Mouse (Mus musculus): Measurements from ENCODE around the gene Foxa3. TPM values are rescaled to one million over a fixed set of nuclear protein-coding genes. Genes with fewer than 3 reads are reported as not detected.
"Not testable (repeated sequence)": the region's sequence is repeated elsewhere in the genome, so short reads cannot be mapped to it uniquely, and the experiment has no call there.

Foxa3 gene
- not detected for total RNA-seq (2021)
- long read RNA-seq, experiment 1 = 0 reads
- long read RNA-seq, experiment 2 = 0 reads

DNA sequence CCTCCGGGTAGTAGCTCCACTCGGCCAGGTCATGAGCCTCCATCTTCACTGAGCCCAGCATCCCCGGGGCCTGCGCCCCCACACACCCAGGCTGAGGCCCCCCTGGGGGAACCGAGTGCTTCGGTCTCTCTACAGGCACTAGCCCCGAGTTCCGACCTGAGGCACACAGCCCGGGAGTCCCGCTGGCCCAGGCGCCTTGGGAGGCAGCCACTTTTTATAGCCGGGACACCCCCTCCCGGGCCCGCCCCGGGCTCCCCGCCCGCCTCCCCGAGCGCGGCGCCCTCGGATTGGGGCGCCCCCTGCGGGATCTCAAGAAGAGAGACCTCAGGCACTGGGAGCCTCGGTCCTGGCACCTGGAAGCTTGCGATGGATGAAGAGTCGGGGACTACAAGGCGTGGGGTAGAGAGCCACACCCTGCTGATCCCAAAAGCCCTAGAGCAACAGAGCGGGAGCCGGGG is at the start of gene Foxa3:
Gene Foxa3, minus strand, starts transcription at position 182 of the 458 bp plus-strand sequence.
- DNase-seq = peak; percentile 64 to 68
- intact Hi-C loops (cut with DNase I) = loop anchor here (1.0 kb wide), 1 partner anchor 16 kb away; no protein-coding TSS in a partner anchor

DNA sequence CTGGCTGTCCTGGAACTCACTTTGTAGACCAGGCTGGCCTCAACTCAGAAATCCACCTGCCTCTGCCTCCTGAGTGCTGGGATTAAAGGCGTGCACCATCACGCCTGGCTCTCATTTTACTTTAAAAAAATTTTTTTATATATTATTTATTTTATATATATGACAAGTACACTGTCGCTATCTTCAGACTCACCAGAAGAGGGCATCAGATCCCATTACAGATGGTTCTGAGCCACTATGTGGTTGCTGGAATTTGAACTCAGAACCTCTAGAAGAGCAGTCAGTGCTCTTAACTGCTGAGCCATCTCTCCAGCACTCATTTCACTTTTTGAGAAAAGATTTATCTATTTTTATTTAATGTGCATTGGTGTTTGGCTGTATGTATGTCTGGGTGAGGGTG is 47.7 kb upstream of the Foxa3 start:
- DNase-seq; intact Hi-C loops (cut with DNase I): not testable (repeated sequence)

DNA sequence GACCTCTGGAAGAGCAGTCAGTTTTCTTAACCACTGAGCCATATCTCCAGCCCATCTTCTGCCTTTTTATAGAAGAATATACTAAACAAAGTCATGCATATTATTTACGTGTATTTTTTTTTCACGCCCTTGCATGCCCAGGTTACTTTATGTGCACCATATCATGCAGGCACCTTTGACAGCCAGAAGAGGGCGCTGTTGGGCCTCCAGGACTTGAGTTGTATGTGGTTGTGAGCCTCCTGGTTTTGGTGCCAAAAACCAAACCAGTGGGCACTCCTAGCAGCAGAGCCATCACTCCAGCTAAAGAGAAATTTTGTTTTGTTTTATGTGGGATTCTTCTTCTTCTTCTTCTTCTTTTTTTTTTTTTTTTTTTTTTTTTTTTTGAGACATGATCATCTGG is 46.2 kb upstream of the Foxa3 start:
- intact Hi-C loops (cut with DNase I) = loop anchor here (1.0 to 10.0 kb wide), 2 partner anchors 24 to 135 kb away; no protein-coding TSS in a partner anchor
- peak in 1 of 2 experiments; percentile 46 for DNase-seq

DNA sequence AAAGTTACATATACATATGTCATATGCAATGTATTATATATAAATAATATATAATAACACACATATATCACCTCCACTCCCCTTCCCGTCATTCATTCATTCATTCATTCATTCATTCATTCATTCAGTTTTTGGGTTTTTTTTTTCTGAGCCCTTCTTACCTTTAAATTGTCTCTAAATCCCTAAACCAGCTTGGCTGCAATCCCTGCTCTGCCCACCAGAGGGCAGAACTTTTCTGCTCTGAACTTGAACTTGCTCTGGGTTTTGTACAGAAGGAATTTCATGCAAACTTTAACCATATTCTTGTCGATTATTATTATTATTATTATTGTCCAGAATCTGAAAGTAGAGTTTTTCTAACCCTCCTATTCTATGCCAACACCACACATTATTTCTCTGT is 45.4 kb upstream of the Foxa3 start:
- DNase-seq = peak; percentile 73 to 83
- intact Hi-C loops (cut with DNase I) = loop anchor here (1.0 to 10.0 kb wide), 2 partner anchors 25 to 136 kb away; no protein-coding TSS in a partner anchor

DNA sequence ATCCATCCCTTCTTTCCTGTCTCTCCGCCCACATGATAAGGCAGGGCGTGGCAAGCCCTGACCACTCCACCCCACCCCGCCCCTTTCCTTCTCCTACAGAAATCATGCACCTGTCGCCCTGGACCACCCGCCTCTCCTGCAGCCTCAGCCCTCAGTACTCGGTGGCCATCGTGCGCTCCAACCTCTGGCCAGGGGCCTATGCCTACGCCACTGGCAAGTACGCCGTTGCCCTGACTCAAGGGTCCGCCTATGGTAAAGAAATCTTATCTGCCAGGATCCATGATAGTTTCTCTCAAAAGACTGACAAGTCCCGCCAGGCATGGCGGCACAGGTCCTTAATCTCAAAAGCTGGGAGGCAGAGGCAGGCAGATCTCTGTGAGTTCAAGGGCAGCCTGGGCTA is 44.6 kb upstream of the Foxa3 start:
- intact Hi-C loops (cut with DNase I) = loop anchor here (10.0 kb wide), 1 partner anchor 137 kb away; no protein-coding TSS in a partner anchor
- DNase-seq = no peak

DNA sequence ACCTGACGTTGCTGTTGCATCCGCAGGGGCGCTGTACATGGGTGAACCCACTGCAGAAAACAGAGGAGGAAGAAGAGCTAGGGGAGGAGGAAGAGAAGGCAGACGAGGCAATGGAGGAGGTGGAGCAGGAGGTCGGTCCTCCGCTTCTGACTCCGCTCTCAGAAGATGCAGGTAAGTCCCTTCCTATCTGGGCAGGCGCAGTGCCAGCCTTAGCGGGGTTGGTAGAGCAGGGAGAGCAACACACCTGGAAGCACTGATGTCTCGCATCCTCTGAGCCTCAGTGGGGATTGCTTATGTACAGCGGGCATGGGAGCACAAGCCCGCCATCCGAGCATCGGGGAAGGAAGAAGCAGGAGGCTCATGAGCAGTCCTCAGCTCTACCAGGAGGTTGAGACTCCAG is 43.7 kb upstream of the Foxa3 start:
- DNase-seq = no peak
- intact Hi-C loops (cut with DNase I) = loop anchor here (10.0 kb wide), 1 partner anchor 138 kb away; no protein-coding TSS in a partner anchor

DNA sequence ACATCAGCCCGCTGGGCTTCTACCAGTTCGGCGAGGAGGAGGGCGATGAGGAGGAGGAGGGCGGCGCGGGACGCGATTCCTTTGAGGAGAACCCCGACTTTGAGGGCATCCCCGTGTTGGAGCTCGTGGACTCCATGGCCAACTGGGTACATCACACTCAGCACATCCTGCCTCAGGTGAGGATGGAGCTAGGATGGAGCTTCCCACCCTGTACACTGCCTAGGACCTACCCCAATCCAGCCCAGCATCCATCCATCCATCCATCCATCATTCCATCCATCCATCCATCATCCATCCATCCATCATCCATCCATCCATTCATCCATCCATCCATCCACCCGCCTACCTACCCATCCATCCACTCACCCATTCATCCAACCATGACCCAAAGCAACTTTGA is 42.6 kb upstream of the Foxa3 start:
- intact Hi-C loops (cut with DNase I) = loop anchor here (10.0 kb wide), 1 partner anchor 139 kb away; no protein-coding TSS in a partner anchor
- DNase-seq = no peak

DNA sequence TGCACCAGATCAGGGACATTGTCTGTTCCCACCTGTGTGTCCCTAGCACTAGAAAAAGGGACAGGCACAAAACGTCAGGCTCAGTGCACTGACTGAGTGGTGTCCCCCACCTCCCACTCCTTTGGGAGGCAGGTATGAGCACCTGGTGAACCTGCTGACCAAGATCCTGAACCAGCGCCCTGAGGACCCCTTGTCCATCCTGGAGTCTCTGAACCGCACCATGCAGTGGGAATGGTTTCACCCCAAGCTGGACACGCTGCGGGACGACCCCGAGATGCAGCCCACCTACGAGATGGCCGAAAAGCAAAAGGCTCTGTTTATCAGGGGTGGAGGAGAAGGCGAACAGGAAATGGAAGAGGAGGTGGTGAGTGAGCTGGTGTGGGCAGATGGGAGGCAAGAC is 34.1 kb upstream of the Foxa3 start:
- no peak for DNase-seq
- intact Hi-C loops (cut with DNase I) = no loop called here

DNA sequence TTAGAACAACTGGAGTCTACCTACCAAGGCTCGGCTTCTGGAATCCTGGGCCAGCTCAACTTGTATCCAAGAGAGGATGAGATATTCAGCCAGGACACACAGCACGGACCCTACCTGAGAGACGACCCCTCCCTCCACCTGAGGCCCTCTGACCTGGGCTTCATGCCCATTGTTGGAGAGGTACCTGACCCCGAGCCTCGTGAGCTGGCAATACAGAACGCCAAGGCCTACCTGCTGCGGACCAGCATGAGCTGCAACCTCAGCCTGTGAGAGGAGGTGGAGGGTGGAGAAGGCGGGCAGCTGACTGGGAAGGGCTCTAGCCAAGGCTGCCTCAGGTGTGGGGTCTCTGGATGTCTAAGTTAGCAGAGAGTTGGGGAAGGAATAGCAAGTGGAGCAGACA is 31.8 kb upstream of the Foxa3 start:
- intact Hi-C loops (cut with DNase I) = no loop called here
- no peak for DNase-seq

DNA sequence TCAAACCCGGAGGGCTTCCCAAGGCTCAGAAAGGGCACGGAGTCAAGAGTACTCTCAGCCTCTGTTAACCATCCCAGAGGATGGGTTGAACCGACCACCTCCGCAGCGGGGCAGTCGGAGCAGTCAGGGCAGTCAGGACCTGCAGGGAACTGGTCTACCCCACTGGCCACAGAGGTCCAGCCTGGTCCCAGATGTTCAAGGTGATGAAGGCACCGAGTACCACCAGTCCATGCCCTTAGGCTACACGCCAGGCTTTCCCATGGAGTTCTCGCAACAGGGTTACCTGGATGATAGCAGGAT is 31.4 kb upstream of the Foxa3 start:
- intact Hi-C loops (cut with DNase I) = no loop called here
- DNase-seq = no peak

DNA sequence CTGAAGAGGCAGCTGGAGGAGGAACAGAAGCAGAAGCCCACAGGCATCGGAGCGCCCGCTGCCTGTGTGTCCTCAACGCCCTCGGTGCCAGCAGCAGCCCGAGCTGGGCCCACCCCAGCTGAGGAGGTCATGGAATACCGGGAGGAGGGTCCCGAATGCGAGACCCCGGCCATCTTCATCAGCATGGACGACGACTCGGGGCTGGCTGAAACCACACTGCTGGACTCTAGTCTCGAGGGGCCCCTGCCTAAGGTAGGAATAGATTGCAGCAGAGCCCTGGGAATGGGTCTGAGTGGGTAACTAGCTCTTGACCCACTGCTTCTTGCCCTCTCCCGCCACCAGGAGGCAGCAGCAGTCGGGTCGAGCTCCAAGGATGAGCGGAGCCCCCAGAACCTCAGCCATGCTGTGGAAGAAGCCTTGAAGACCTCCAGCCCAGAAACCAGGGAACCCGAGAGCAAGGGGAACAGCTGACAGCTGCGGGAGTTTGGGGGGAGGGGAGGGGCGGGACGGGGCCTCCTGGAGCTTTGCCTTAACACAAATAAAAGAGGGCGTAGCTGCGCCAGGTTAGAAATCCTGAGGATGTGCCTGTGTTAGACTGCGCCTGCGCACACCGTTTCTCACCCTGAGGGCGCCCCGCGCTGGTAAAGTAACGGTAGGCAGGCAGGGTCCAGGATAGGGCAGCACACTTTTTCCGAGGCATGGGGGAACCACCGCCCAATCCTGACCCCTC is 30.9 kb upstream of the Foxa3 start, which contains the start of gene Rsph6a:
Gene Rsph6a, plus strand, starts transcription at position 644 of the 730 bp plus-strand sequence.
- DNase-seq = peak; percentile 30 to 65
- intact Hi-C loops (cut with DNase I) = no loop called here

DNA sequence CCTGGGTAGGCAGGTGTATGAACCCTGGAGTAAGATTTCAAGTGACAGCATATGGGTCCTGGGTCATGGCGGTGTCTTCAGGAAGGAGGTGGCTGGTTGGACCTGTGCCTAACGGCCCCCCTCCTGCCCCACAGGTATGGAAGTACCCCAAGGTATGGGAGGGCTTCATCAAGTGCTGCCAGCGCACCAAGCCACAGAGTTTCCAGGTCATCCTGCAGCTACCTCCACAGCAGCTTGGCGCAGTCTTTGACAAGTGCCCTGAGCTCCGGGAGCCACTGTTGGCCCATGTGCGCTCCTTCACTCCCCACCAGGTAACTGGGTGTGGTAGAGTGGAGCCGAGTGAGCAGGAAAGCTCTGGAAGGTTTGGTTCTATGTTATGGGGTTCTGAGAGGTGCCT is 29.8 kb upstream of the Foxa3 start:
- intact Hi-C loops (cut with DNase I) = no loop called here

DNA sequence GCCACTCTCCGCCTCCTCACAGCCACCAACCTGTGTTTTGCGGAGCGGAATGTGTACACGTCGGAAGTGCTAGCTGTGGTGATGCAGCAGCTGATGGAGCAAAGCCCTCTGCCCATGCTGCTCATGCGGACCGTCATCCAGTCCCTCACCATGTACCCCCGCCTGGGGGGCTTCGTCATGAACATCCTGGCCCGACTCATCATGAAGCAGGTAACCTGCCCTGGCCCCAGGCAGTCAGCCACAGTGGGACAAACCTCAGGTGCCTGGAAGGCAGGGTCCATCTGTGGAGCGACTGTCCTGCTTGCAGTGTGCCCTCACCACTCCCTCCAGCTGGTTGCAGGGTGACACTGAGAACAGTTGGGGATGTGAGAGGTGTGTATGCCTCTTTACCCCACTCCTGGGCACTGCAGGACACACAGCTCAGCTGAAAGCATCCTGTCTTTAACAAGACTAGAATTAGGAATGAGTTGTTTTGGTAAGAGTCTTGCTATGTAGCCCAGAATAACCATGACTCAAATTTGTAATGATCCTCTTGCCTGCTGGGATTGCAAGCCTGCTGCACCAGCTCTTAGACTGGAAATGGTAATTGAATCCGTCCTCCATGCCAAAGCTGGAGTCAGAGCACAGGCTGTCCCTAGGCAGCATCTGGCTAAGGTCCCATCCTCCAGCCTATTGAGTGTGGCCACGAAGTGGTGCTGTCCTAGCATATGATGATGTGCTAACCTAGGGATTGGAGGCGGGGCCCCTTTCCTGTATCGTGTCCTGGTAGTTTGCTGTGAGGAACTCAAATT is 29.2 kb upstream of the Foxa3 start:
- intact Hi-C loops (cut with DNase I) = no loop called here
- no peak for DNase-seq

More for the DNA sequence above, 29.8 kb upstream of the Foxa3 start:
- no peak for DNase-seq

DNA sequence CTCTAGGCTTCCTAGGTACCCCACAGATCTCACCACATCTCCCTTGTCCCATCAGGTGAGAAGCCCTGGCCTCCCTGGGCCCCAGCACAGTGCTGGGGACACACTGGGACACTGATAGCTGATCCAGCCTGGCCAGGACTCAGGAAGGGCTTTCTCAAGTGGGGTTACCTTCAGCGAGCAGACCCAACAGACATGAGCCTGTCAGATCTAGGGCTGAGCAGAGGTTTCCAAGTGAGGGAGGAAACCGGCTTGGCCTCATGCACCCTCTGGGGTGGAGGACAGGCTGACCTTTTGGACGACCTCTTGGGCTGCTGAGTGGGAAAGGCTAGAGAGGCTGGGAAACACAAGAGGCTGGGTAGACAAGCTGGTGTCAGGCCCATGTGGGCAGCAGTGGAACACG is 27.8 kb upstream of the Foxa3 start:
- no peak for DNase-seq
- intact Hi-C loops (cut with DNase I) = no loop called here

DNA sequence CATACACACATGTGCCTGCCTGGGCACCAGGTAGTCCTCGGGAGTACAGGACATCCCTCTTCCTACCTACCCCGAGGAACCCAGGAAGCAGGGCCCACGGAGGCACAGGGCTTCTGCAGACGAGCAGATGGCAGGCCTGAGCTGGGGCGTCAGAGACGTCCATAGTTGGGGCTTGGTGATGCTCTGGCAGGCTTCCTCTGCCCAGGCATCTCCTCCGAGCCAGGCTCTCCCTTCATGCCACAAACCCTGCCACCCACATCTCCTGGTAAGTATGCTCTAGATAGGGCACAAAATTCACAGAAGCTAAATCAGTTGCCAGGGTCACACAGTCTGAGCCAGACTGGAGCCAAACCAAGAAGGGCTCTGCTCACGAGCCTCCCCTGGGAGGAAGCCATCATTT is 26.8 kb upstream of the Foxa3 start:
- no peak for DNase-seq
- intact Hi-C loops (cut with DNase I) = no loop called here

DNA sequence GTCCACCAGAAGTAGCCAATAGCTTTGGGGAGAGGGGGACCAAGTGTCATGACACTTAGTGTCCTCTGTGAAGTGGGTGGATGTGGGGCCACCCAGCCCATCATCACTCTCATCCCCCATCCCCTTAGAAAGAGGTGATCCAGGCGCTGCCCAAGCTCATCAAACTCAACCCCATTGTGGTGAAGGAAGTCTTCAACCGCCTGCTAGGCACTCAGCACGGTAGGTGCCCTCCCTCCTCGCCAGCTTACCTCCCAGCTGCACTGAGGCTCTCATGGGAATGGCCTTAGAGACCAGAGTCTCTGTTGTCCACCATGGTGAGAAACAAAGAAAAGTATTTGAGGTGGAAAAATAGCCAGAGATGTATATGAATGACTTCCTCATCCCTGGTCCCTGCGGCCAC is 25.9 kb upstream of the Foxa3 start:
- intact Hi-C loops (cut with DNase I) = no loop called here
- no peak for DNase-seq

DNA sequence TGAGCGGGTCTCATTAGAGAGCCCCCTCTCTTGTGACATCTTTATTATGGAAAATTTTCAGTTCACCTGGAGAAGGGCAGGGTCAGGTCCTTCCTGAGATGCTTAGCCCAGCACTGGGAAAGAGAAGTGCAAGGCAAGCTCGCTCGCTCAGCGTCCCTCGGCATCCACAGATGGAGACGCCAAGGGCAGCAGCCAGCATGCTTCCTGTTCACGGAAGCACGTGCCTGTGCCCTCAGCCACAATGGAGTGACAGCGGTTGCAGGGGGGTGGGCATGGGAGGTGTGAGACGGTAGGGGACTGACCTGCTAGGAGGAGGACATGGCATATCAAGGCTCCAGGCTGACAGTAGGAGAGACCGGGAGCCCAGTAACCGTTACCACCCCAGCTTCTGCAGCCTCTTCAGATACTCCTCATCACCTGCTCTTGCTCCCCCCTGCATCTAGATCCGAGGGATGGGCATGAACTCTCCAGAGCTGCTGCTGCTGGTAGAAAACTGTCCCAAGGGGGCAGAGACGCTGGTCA is 24.7 kb upstream of the Foxa3 start:
- intact Hi-C loops (cut with DNase I) = no loop called here
- no peak for DNase-seq

DNA sequence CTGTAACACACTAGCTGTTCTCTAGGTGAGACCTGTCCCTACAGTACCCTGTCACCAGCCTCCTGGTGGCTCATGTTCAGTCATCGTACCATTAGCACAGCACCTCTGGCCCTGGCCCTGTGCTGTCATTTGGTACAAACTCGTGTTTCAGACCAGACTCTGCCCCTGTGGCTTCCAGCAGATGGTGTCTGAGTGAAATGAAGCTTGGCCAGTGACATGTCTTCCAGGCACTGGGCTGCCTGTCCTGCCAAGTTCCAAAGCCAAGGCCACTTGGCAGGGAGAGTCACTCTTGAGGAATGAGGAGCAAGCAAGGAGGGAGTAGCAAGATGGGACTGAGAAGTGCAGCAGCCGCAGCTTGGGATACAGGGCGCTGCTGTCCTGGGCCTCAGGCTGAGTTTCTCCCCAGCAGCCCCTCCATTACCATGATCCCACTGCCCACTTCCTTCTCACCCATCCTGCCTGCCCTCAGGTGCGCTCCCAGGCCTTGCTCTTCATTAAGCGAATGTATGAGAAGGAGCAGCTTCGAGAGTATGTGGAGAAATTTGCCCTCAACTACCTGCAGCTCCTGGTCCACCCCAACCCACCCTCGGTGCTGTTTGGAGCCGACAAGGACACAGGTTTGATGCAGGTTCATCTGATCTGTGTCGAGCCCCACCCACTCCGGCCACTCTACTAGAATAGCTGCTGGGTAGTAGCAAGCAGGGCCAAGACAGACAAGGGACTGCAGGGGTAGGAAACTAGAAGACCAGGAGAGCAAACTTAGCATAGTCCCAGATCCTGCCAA is 23.1 kb upstream of the Foxa3 start:
- intact Hi-C loops (cut with DNase I) = no loop called here
- DNase-seq = peak in 1 of 2 experiments; percentile 25

DNA sequence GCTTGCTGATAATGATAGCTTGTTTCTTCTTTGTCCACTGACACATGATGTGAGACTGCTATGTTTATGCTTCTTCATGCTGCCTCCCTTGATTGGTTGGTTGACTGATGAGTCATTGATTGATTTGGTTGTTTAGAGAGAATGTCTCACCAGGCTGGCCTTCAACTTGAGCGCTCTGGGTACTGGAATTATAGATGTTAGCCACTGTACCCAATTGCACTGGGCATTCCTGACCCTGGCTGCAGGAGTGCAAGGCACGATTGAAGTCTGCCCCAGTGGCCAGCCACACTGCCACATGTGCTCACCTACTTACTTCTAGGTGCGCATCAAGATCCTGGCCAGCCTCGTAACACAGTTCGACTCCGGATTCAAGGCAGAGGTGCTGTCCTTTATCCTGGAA is 21.3 kb upstream of the Foxa3 start:
- intact Hi-C loops (cut with DNase I) = no loop called here

DNA sequence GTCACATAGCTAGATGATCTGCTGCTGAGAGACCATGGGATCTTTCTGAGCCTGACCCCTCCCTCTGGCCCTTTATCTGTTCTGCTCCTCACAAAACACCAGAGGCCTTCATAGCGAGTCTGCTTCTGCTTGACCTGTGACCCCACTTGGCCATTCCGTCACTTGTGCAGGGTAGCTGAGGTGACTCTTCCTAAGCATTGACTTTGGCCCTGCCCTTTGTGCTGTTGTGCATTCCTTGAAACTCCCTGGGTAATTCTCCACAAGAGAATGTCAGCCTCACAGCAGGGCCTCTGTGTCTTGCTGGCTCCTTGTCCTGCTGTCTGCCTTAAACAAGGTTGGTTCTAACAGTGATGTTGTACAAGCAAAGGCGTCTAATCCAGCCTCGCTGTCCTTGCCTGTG is 8.3 kb upstream of the Foxa3 start:
- intact Hi-C loops (cut with DNase I) = no loop called here
- no peak for DNase-seq

More for the DNA sequence above, 21.3 kb upstream of the Foxa3 start:
- DNase-seq = no peak

Measured in heart, postnatal 14 days (tissue).